Mouse (Mus musculus) hindbrain, embryonic 15.5 days (tissue): Measurements from ENCODE around the gene Lamc2. TPM values are rescaled to one million over a fixed set of nuclear protein-coding genes. Genes with fewer than 3 reads are reported as not detected.

Source experiments
- ATAC-seq: fragments of 200-750 bp; cut with Nextera tagmentation; 2 replicates; pipeline ENCODE4 v1.8.0; 2017; ENCODE audit warnings: low read depth, moderate number of reproducible peaks, moderate TSS enrichment; ENCODE audit not compliant: low FRiP score
- H3K27ac ChIP-seq: fragments of 300-500 bp; sonication (generic); replicated peaks from 2 replicates; pipeline ENCODE4 v1.5.1; 2015; ENCODE audit warnings: mild to moderate bottlenecking, inconsistent platforms
- H3K27me3 ChIP-seq: fragments of 300-500 bp; sonication (generic); 2 replicates; pipeline ENCODE4 v1.6.1; 2015; ENCODE audit warnings: control low read depth, inconsistent platforms
- H3K36me3 ChIP-seq: fragments of 300-500 bp; sonication (generic); 2 replicates; pipeline ENCODE4 v1.6.1; 2015; ENCODE audit warnings: control low read depth, inconsistent platforms
- H3K4me1 ChIP-seq: fragments of 300-500 bp; sonication (generic); replicated peaks from 2 replicates; pipeline ENCODE4 v1.6.1; 2015; ENCODE audit warnings: control low read depth, inconsistent platforms
- H3K4me2 ChIP-seq: fragments of 300-500 bp; sonication (generic); 2 replicates; pipeline ENCODE4 v1.6.1; 2015; ENCODE audit warnings: moderate library complexity, mild to moderate bottlenecking, inconsistent platforms
- H3K4me3 ChIP-seq: fragments of 300-500 bp; sonication (generic); 2 replicates; pipeline ENCODE4 v1.5.1; 2015; ENCODE audit warnings: mild to moderate bottlenecking, inconsistent platforms
- H3K9ac ChIP-seq: fragments of 300-500 bp; sonication (generic); 2 replicates; pipeline ENCODE4 v1.6.1; 2015; ENCODE audit warnings: inconsistent platforms
- H3K9me3 ChIP-seq: fragments of 300-500 bp; sonication (generic); 2 replicates; pipeline ENCODE4 v1.6.1; 2016; ENCODE audit warnings: control low read depth, inconsistent platforms
- WGBS: fragments of 180-500 bp; shearing (Covaris S2); methylation state at CpG from one replicate; pipeline ENCODE4 v1.1.7; 2015; 5-methylcytosine and 5-hydroxymethylcytosine counted together
- polyA plus RNA-seq: library from polyadenylated mRNA; unstranded; fragments of >200 nt; fragmentation: Nextera tagmentation; extraction: Ambion mirVana; gene quantifications from 2 replicates; pipeline ENCODE4 v1.2.1, GENCODE M21; 2015

The Lamc2 gene
- polyA plus RNA-seq, 1 experiment from 2014 or later: 2.8 TPM

- no peak overlapping the region for H3K9ac ChIP-seq
- no peaks in the 10 kb centered on the region for H3K4me1 ChIP-seq
- WGBS: 85% methylated on average over 5 of the region's 5 CpGs
These were observed 64.9 kb downstream of the Lamc2 start for GRCm38 (mm10) chr1:153121320-153121719.

GRCm38 (mm10) chr1:153120544-153120943, 65.7 kb downstream of the Lamc2 start:
- H3K9me3 ChIP-seq: no peaks in the 10 kb centered on the region
- WGBS: 79% methylated on average over 6 of the region's 6 CpGs
- no peak overlapping the region for H3K4me3 ChIP-seq
- no peaks in the 10 kb centered on the region for H3K27me3 ChIP-seq
- H3K4me2 ChIP-seq: no peak overlapping the region
- H3K4me1 ChIP-seq: no peaks in the 10 kb centered on the region
- no peak for ATAC-seq
- no peak overlapping the region for H3K9ac ChIP-seq
- H3K36me3 ChIP-seq: no peaks in the 10 kb centered on the region
- no peak overlapping the region for H3K27ac ChIP-seq

More at GRCm38 (mm10) chr1:153121320-153121719, 64.9 kb downstream of the Lamc2 start:
- Histone ChIP-seq H3K36me3 (no peaks in the 10 kb centered on the region), H3K27me3 (no peaks in the 10 kb centered on the region), H3K27ac (no peak overlapping the region), H3K4me2 (no peak overlapping the region), H3K4me3 (no peak overlapping the region), H3K9me3 (no peaks in the 10 kb centered on the region)
- no peak for ATAC-seq

- Histone ChIP-seq H3K4me2 (no peak overlapping the region), H3K9ac (no peak overlapping the region), H3K9me3 (no peaks in the 10 kb centered on the region), H3K4me3 (no peak overlapping the region), H3K27ac (no peak overlapping the region), H3K27me3 (no peaks in the 10 kb centered on the region), H3K36me3 (peaks cover 17% of the 10 kb centered on the region), H3K4me1 (no peaks in the 10 kb centered on the region)
- no peak for ATAC-seq
- 88% methylated on average over 8 of the region's 8 CpGs for WGBS
These were observed 70.9 kb downstream of the Lamc2 start for GRCm38 (mm10) chr1:153115315-153115714.

GRCm38 (mm10) chr1:153111596-153111995, 74.7 kb downstream of the Lamc2 start:
- Histone ChIP-seq H3K27me3 (no peaks in the 10 kb centered on the region), H3K27ac (no peak overlapping the region), H3K4me1 (0 out of 2 replicates have a peak, but pooled peaks cover 7% of the 10 kb centered on the region), H3K4me2 (no peak overlapping the region), H3K36me3 (peaks cover 17% of the 10 kb centered on the region), H3K9ac (no peak overlapping the region), H3K9me3 (no peaks in the 10 kb centered on the region), H3K4me3 (no peak overlapping the region)
- no peak for ATAC-seq
- WGBS: 67% methylated on average over 4 of the region's 4 CpGs

DNA sequence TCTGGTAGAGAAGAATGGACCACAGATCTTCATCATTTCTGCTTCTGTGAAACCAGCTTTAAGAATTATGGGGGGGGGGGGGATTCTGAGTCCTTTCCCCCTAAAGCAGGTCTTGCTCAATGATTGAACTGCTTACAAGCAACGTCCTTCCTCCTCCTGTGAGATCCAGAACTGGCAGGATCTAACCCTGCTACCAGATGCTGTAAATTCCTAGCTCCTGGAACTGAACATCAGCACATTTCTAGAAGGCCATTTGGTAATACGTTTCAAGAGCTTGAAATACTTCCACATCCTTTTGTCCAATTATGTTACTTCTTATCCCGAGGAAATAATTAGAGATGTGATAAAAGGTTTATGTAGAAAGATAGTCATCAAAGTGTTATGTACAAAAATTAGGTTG, 76.4 kb downstream of the Lamc2 start:
- Histone ChIP-seq H3K4me3 (no peak overlapping the region), H3K9me3 (no peaks in the 10 kb centered on the region), H3K36me3 (peaks cover 17% of the 10 kb centered on the region), H3K4me2 (no peak overlapping the region), H3K9ac (no peak overlapping the region), H3K27ac (no peak overlapping the region), H3K27me3 (no peaks in the 10 kb centered on the region), H3K4me1 (0 out of 2 replicates have a peak, but pooled peaks cover 7% of the 10 kb centered on the region)
- 73% methylated on average over 3 of the region's 3 CpGs for WGBS
- no peak for ATAC-seq

DNA sequence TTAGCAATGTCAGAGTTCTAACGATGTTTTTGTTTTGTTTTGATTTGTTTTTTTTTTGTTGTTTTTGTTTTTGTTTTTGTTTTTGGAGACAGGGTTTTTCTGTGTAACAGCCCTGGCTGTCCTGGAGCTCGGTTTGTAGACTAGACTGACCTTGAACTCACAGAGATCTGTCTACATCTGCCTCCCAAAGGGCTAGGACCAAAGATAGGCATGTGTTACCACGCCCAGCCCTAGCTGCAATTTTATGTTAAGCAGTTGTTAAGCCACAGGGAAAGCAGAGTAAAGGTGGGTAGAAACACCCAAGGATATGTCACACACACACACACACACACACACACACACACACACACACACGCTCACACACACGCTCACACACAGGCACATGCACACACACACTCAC, 76.9 kb downstream of the Lamc2 start:
- peaks cover 18% of the 10 kb centered on the region for H3K36me3 ChIP-seq

DNA sequence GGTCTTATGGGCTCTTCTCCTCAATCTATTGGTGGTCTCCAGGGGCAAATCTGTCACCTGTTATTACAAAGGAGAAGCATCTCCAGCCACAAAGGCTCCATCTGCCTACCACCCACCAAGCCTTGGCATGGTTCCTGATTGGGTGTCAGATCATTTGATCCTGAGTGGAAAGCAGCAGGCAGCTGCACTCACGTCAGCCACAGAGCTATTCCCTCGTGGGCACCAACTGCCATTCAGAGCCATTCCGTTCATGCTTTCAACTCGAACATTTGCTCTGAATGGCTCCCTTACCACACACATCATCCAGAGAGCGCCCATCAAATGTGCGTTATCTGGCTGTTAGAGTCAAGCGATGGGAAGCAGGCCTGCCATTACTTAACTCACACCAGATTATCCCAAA, 78.4 kb downstream of the Lamc2 start:
- Histone ChIP-seq H3K27ac (no peak overlapping the region), H3K4me1 (0 out of 2 replicates have a peak, but pooled peaks cover 7% of the 10 kb centered on the region), H3K9ac (no peak overlapping the region), H3K4me2 (no peak overlapping the region), H3K9me3 (no peaks in the 10 kb centered on the region), H3K36me3 (peaks cover 14% of the 10 kb centered on the region), H3K27me3 (no peaks in the 10 kb centered on the region), H3K4me3 (no peak overlapping the region)
- peak; percentile 69; the same call in 1 of the 2 replicates for ATAC-seq
- WGBS: 29% methylated on average over 7 of the region's 7 CpGs

More for the DNA sequence above, 76.9 kb downstream of the Lamc2 start:
- WGBS: 79% methylated on average over 5 of the region's 5 CpGs
- Histone ChIP-seq H3K9ac (no peak overlapping the region), H3K9me3 (no peaks in the 10 kb centered on the region), H3K27ac (no peak overlapping the region), H3K4me2 (no peak overlapping the region), H3K4me3 (no peak overlapping the region), H3K27me3 (no peaks in the 10 kb centered on the region), H3K4me1 (0 out of 2 replicates have a peak, but pooled peaks cover 7% of the 10 kb centered on the region)
- no peak for ATAC-seq

DNA sequence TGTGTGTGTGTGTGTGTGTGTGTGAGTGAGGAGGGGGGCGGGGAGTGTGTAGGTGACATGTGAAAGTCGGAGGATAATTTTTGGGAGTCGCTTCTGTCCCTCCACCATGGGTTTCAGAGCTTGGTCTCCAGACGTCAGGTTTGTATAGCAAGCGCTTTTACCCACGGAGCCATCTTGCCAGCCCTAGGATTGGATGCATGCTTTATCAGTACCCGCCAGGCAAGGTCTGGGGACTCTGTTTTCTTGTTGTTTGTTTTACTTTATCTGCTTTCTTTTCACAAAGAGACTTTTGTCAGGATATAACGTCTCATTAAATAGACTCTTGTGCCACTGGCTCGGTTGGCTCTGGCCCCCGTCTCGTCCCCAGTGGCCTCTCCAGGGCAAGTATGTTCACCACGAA, 81.4 kb downstream of the Lamc2 start:
- Histone ChIP-seq H3K4me1 (0 out of 2 replicates have a peak, but pooled peaks cover 7% of the 10 kb centered on the region), H3K27me3 (no peaks in the 10 kb centered on the region), H3K4me3 (no peak overlapping the region), H3K27ac (no peak overlapping the region), H3K9me3 (no peaks in the 10 kb centered on the region), H3K9ac (no peak overlapping the region), H3K4me2 (no peak overlapping the region), H3K36me3 (0 out of 2 replicates have a peak, but pooled peaks cover 2% of the 10 kb centered on the region)
- no peak for ATAC-seq
- WGBS: 80% methylated on average over 12 of the region's 12 CpGs

DNA sequence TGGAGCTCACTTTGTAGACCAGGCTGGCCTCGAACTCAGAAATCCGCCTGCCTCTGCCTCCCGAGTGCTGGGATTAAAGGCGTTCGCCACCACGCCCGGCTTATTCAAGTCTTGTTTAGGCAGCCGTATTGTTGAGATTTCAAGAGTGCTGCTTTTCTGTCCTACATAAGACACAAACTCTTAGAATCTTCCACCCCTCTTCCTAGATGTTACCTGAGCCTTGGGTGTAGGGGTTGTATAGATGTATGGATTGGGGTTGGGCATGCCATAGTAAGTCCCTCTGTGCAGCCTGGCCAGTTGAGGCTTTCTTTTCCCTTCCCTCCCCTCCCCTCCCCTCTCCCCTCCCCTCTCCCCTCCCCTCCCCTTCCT, 83.1 kb downstream of the Lamc2 start:
- Histone ChIP-seq H3K9me3 (no peaks in the 10 kb centered on the region), H3K36me3 (0 out of 2 replicates have a peak, but pooled peaks cover 2% of the 10 kb centered on the region), H3K9ac (no peak overlapping the region), H3K27me3 (no peaks in the 10 kb centered on the region), H3K4me1 (0 out of 2 replicates have a peak, but pooled peaks cover 7% of the 10 kb centered on the region), H3K4me3 (no peak overlapping the region), H3K27ac (no peak overlapping the region), H3K4me2 (no peak overlapping the region)
- no peak for ATAC-seq
- 99% methylated on average over 8 of the region's 8 CpGs for WGBS

DNA sequence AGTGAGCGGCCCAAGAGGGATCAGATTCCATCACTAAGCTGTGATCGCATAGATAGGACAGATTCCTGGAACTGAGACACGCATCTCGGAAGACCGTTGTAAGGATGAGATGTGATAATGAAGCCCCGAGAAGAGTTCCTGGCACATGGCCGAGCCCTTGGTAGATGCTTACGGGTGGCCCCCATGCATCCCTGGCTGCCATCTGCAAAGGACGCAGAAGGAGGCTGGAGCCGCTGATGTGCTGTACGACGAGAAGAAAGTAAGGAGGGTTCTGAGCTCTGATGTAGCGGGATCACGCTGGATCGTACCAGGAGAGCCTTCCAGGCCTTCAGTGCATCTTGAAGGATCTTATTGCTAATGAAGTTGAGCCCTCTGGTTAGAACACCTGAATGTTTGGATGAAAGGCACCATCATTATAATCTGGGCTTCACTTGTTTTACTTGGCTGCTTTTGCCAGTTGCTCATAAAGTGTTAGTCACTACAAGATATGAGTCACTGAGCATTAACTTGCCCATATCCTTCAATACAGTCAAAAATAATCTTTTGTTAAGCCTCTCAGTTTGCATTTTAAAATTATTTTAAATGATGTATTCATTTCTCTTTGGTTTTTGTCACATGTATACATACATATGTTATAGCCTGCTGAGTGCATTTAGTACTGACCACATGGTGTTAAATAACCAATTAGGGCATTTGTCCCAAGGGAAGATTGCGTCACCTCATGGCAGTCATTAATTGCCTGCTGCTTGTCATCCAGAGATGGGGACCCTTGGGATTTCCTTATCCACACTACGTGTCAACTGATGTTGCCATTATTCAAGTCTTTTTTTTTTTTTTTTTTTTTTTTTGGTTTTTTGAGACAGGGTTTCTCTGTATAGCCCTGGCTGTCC, 83.7 kb downstream of the Lamc2 start:
- Histone ChIP-seq H3K4me2 (no peak overlapping the region), H3K9ac (no peak overlapping the region), H3K4me1 (0 out of 2 replicates have a peak, but pooled peaks cover under 1% of the 10 kb centered on the region), H3K36me3 (0 out of 2 replicates have a peak, but pooled peaks cover 2% of the 10 kb centered on the region), H3K9me3 (no peaks in the 10 kb centered on the region), H3K4me3 (no peak overlapping the region), H3K27ac (no peak overlapping the region), H3K27me3 (no peaks in the 10 kb centered on the region)
- ATAC-seq: no peak
- 88% methylated on average over 17 of the region's 17 CpGs for WGBS

DNA sequence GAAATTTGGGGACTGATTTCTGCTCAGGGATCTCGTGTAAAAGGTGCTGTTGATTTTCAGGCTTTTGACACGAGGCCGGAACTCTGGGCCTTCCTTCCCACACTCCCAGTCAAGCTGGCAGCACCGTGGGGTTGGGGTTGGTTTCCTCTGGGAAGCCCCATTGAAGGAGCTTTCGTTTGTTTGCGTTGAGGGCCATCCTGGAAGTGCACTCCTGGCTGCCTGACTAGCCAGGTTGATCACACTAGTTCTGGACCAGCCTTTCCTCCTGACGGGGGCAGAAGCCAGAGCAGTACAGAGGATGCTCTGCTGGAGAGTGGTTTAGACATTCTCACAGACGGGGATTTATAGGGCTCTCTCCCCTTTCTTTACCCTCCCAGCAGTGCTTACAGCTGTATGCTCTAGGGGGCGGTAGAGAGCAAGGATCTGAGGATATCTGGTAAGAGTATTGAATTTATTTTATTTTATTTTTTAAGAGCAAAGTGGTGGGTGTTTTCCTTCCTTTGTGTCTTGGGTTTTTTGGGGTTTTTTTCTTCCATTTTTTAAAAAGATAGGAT, 84.8 kb downstream of the Lamc2 start:
- H3K4me3 ChIP-seq: no peak overlapping the region
- H3K27me3 ChIP-seq: no peaks in the 10 kb centered on the region
- 41% methylated on average over 9 of the region's 9 CpGs for WGBS
- no peak for ATAC-seq
- H3K9ac ChIP-seq: no peak overlapping the region
- H3K9me3 ChIP-seq: no peaks in the 10 kb centered on the region
- H3K27ac ChIP-seq: no peak overlapping the region
- peaks cover 2% of the 10 kb centered on the region; the same call in 1 of the 2 replicates for H3K36me3 ChIP-seq
- H3K4me1 ChIP-seq: no peaks in the 10 kb centered on the region
- no peak overlapping the region for H3K4me2 ChIP-seq

DNA sequence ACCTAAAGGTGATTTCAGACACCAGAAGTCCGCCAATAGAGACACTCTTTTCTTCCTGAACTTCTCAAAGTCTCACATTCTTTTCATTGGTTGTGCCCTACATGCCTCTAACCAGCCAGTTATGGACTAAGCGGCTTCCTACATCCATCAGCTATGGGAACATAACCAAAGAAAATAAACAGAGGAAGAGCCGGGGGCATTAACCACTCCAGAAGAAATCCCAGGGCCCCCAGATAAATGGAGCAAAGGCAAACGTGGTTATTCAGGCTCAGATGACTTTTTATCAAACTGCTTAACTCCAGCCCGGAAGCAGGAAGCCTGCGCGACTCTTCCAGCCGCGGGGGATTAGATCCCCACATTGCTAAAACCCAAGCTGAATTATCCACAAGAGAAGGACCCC, 85.3 kb downstream of the Lamc2 start:
- H3K4me1 ChIP-seq: no peaks in the 10 kb centered on the region
- no peak overlapping the region for H3K9ac ChIP-seq
- H3K4me2 ChIP-seq: no peak overlapping the region
- no peaks in the 10 kb centered on the region for H3K9me3 ChIP-seq
- no peak overlapping the region for H3K27ac ChIP-seq
- no peaks in the 10 kb centered on the region for H3K27me3 ChIP-seq
- no peak overlapping the region for H3K4me3 ChIP-seq
- no peak for ATAC-seq
- peaks cover 2% of the 10 kb centered on the region; the same call in 1 of the 2 replicates for H3K36me3 ChIP-seq
- WGBS: 59% methylated on average over 9 of the region's 9 CpGs
